Mouse (Mus musculus) lung, postnatal 25 days (tissue): Measurements from ENCODE around the gene Mycn.

Source experiments
- DNase-seq: peaks from one replicate; pipeline ENCODE4 v3.0.0; 2022; ENCODE audit warnings: low spot score

The Mycn gene

GRCm38 (mm10) chr12:12941661-12942363 lies at the start of gene Mycn:
TSS of gene Mycn (minus strand) at chr12:12941914.
- peak; percentile 64 for DNase-seq

DNA sequence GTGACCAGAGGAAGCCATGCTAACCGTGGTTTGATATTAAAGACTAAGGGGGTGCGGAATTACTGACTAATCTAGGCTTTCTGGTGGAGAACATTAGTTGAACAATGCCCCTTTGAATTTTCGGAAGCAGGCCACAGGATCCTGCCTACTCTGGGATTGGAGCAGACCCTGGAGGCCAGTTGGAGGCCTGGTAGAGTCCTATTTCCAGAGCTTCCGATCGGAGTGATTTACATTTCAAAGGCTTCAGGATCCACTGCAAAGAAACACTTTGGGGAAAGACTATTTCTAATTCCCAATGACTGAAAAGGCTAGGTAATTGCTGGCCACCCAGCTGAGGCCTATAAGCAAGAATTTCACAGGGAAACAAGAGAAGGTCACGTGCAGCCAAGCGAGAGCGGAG lies 45.7 kb upstream of the Mycn start:
- no peak for DNase-seq

DNA sequence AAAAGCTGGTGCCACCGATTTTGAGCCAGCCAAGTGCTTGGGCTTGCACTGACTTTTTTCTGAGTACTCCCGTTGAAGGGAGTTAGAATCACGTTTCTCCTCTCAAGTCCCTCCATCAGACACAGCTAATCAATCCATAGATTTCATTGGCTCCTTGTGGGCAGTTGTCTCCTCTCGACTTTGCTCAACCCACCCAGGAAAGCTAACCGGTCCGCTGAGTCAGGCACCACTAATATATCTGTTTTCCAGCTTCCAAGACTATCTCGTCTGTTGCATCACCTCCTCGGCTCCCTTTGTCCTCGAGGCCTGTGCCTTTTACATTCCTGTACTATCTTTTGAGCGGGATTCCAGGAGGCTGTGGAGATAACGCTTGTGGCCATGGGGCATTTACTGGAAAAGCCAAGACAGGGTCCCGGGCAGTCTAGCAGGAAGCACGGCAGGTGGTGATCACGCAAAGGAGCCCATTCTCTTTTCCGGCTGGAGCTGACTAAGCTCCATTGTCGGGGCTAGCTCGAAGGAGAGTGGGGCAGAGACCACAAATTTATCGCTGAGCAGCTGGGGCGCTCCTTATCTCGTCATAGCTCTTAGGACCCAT lies 45.0 kb upstream of the Mycn start:
- no peak for DNase-seq

DNA sequence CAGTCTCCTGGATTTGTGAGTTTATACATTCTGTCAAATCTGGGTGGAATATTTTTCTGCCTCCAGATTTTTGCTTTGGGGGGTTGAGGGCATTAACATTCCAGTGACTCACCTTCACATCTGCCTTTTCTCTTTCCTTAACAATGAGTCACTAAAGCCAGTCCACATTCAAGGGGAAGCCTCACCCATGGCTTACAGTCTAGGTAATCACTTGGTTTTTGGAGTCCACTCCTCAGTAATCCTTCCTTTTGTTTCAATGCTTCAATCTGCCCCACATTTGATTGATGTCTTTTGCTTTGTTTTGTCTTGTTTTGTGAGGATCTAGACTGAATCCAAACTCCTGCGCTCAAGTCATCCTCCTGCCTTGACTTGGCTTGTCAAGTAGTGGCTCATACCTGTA lies 41.3 kb upstream of the Mycn start:
- DNase-seq, result no peak

DNA sequence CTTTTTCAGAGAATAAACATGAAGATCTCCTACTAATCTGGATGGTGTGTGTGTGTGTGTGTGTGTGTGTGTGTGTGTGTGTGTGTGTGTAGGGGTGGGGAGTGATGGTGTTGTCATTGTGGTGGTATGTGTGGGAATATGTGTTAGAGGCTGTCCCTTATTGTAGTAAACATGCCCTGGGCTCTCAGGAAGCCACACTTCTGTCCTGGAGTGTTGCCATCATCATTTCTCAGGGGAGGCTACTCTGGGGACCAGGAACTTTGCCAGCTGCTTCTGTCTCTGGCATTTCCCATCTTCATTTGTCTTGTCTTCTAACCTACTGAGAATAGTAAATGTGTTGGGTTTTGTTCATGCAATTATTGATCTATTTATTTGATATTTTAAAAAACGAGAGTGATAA lies 33.7 kb upstream of the Mycn start:
- DNase-seq, result peak; percentile 34

GRCm38 (mm10) chr12:12972756-12973435 lies 31.2 kb upstream of the Mycn start:
- DNase-seq, result no peak

DNA sequence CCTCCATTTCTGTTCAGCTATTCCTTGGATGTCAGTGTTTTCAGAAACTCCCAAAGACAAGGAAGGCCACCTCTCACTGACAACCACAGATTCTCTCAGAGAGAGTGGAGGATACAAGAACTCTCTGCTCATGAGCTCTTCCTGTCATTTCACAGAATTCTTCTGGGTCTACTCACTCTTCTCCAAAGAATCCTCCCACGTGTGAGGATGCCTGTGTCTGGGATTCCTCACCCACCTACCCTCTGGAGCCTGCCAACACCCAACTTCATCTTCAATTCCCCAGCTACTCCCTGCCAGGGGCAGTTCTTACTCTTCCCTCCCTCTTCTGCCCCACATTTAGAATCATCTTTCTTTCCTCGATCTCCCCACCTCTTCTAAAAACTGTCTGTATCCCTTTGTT lies 26.2 kb upstream of the Mycn start:
- no peak for DNase-seq

GRCm38 (mm10) chr12:12964856-12965255 lies 23.1 kb upstream of the Mycn start:
- DNase-seq, result no peak

DNA sequence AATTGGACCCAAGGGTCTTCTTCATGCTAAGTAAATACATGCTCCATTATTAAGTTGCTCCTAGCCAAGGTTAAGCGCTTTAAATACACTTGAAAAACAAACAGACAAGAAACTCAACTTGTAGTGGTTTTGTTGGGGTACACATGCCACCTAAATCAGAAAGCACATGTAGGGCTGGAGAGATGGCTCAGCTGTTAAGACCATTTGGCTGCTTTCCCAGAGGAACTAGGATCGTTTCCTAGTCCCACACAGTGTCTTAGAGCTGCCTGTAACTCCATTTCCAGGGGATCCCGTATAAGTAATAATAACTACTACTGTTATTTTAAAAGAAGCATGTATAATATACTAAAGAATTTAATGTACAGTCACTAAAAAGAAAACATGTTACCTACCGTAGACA lies 5.9 kb upstream of the Mycn start:
- DNase-seq, result no peak

- DNase-seq, result no peak
Observed at GRCm38 (mm10) chr12:12943288-12943687, 1.6 kb upstream of the Mycn start.

DNA sequence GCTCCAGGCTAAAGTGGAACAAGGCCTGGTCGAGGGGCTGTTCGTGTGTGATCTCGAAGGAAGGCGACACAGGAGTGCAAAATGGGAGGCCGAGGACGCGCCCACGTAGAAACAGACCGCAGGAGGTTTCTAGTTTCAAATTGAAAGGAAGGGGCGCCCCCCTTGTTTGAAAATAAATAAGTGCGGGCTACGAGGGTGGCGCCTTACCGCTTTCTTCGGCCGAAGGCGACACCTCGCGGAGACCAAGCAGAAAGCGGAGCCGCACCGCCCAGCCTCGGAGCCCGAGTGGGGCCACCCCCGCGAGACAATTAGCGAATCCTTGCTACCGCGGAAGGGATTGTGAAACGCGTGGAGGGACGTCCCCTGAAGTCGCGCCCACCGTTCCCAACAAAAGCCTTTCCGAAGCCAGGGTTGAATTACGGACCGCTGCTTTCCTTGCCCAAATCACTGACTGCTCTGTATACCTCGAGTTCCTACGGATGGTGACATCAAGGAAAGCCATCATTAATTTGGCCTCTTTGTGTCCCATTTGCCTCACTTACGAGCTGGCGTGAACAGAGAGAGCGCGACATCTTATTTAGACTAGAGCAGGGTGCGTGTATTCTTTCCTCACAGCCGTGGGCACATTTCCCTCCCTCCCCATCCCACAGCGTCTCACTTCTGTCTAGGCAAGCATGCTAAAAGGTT lies 793 bp upstream of the Mycn start:
- DNase-seq, result peak; percentile 85

GRCm38 (mm10) chr12:12941129-12941504 lies 597 bp downstream of the Mycn start:
- no peak for DNase-seq

- DNase-seq, result no peak
Observed at GRCm38 (mm10) chr12:12940466-12941128, 1.1 kb downstream of the Mycn start.

DNA sequence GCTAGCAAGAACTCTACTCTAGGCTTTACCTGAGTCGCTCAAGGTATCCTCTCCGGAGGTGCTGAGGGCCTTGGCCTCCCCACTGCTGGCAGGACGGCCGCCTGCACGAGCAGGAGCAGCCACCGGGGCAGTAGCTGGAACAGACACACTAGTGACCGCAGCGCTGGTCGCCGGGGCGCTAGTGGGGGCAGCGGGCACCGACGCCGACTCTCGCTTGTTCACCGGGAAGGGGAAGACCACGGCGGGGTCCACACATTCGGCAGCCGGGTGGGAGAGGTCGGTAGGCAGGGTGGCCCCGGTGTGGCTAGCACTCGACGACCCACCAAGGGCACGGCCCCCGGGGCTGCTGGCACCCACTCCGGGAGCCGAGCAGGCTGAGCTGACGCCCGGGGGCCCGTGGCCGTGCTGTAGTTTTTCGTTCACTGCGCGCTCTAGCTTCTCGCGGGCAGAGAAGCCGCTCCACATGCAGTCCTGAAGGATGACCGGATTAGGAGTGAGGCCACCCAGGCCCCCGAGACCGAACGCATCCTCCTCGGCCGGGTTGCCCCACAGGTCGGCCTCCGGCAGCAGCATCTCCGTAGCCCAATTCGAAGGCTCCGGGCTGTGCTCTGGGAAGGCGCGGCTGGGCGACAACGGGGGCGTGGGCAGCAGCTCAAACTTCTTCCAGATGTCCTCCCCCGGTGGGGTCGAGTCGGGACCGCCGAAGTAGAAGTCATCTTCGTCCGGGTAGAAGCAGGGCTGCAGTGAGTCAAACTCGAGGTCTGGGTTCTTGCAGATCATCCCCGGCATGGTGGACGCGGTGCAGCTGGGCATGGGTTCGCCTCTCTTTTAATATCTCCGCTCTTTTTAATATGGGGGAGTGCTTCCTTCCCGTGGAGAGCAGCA lies 1.9 kb downstream of the Mycn start:
- no peak for DNase-seq

GRCm38 (mm10) chr12:12938850-12939249 lies 2.9 kb downstream of the Mycn start:
- peak; percentile 29 for DNase-seq

DNA sequence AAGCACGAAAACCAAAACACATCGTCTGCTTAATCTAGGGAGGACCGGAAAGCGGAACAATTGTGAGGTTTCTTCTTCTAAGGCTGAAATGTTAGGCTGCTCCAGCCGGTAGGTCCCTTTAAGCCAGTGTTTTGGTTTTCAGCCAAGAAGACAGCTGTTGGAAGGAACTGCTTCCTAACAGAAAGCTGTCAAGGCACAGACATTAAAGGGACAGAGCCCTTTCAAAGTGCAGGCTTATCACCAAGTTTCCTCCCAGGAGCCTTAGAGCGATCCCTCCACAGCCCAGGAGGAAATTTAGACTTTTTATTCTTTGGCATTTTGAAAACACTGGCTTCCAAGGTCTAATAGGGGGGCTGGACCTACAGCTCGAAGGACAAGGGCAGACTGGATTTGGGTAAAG lies 3.4 kb downstream of the Mycn start:
- peak; percentile 79 for DNase-seq

DNA sequence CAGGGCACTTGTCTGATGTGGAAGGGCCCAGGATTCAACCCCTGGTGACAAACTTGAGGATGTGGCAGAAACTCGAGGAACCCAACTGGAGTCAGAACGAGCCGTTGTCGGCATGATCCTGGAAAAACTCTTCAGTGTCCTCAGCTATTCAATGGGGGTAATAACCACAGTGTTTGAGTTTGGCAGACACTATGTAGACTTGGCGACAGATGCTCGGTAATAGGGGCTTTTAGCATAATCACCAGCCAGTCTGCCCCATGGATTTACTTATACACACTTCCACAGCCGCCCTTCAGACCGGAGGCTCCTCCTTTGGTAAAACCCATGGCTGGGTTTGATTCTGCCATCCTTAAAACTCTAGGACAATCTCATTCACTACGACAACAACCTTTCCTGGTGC lies 4.0 kb downstream of the Mycn start:
- no peak for DNase-seq

GRCm38 (mm10) chr12:12937088-12937487 lies 4.6 kb downstream of the Mycn start:
- no peak for DNase-seq

DNA sequence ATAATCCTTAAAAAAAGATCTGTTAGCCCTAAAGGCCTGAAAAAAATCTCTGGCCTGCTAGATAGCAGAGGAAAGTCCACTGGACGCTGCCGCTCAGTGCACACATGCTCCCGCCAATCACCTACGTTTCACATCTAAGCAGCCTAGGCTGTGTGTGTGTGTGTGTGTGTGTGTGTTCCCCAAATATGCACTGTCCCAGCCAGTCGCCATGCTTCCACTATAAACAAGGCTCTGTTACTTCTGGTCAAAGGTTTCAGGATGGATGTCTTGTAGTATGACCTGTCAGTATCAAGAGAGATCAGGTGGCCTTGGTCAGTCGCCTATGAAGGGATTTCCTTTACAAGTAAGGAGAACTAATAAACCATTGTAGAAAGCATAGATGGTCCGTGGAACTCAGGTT lies 9.5 kb downstream of the Mycn start:
- no peak for DNase-seq

- no peak for DNase-seq
Observed at GRCm38 (mm10) chr12:12928239-12928638, 13.5 kb downstream of the Mycn start.

DNA sequence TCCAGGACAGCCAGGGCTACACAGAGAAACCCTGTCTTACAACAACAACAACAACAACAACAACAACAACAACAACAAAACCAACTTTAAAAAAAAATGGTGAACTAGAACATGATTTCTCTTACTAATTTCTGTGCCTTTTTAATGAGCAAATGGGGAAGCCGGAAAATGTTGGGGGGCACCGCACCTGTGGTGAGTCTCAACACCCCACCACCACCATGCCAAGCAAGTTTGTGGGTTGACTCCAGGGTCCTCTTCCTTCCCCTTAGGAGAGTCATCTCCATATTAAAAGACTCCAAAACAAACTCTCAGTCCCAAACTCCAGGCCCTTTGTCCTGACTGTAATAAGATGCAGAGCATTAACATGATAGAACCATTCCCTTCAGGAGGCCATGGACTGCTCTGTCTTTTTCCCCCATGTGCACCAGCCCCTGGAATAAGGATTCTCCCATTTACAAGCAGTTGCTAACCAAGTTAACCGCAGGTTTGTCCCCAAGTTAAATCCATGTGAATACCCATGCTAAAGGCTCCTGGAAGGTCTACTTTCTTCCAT lies 14.7 kb downstream of the Mycn start:
- no peak for DNase-seq
